Mouse (Mus musculus) liver, embryonic 15.5 days (tissue): ENCODE measurements around the gene Znrd1. TPM values are rescaled to one million over a fixed set of nuclear protein-coding genes. Genes with fewer than 3 reads are reported as not detected.
"Not testable (repeated sequence)": the region's sequence is repeated elsewhere in the genome, so short reads cannot be mapped to it uniquely, and the experiment has no call there.

ENCODE experiments used
- ATAC-seq: fragments of 200-750 bp; cut with Nextera tagmentation; 2 replicates; pipeline ENCODE4 v1.8.0; 2017; ENCODE audit warnings: moderate number of reproducible peaks, mild to moderate bottlenecking, moderate library complexity; ENCODE audit not compliant: insufficient read depth
- H3K27ac ChIP-seq: fragments of 300-500 bp; sonication (generic); replicated peaks from 2 replicates; pipeline ENCODE4 v1.5.1; 2015; ENCODE audit warnings: mild to moderate bottlenecking, inconsistent platforms
- H3K27me3 ChIP-seq: fragments of 300-500 bp; sonication (generic); 2 replicates; pipeline ENCODE4 v1.6.1; 2015; ENCODE audit warnings: mild to moderate bottlenecking, inconsistent platforms
- H3K36me3 ChIP-seq: fragments of 300-500 bp; sonication (generic); replicated peaks from 2 replicates; pipeline ENCODE4 v1.6.1; 2015; ENCODE audit warnings: moderate library complexity, mild to moderate bottlenecking, inconsistent platforms
- H3K4me1 ChIP-seq: fragments of 300-500 bp; sonication (generic); replicated peaks from 2 replicates; pipeline ENCODE4 v1.6.1; 2015; ENCODE audit warnings: inconsistent platforms
- H3K4me2 ChIP-seq: fragments of 300-500 bp; sonication (generic); 2 replicates; pipeline ENCODE4 v1.6.1; 2015; ENCODE audit warnings: moderate library complexity, mild to moderate bottlenecking, inconsistent platforms
- H3K4me3 ChIP-seq: fragments of 300-500 bp; sonication (generic); replicated peaks from 2 replicates; pipeline ENCODE4 v1.5.1; 2015; ENCODE audit warnings: mild to moderate bottlenecking, inconsistent platforms
- H3K9ac ChIP-seq: fragments of 300-500 bp; sonication (generic); 2 replicates; pipeline ENCODE4 v1.6.1; 2015; ENCODE audit warnings: moderate library complexity, mild to moderate bottlenecking, inconsistent platforms
- H3K9me3 ChIP-seq: fragments of 300-500 bp; sonication (generic); replicated peaks from 2 replicates; pipeline ENCODE4 v1.6.1; 2016; ENCODE audit warnings: inconsistent platforms
- WGBS: fragments of 180-500 bp; shearing (Covaris S2); methylation state at CpG from one replicate; pipeline ENCODE4 v1.1.7; 2015; ENCODE audit warnings: mixed read lengths; ENCODE audit not compliant: insufficient replicate concordance; 5-methylcytosine and 5-hydroxymethylcytosine counted together
- polyA plus RNA-seq: library from polyadenylated mRNA; unstranded; fragments of >200 nt; fragmentation: Nextera tagmentation; extraction: Ambion mirVana; gene quantifications from 2 replicates; pipeline ENCODE4 v1.2.1, GENCODE M21; 2015

The Znrd1 gene
- polyA plus RNA-seq, 1 experiment from 2014 or later = 21.5 TPM

- WGBS = 67% methylated on average over 6 of the region's 6 CpGs
- not testable (repeated sequence) for H3K9ac ChIP-seq
Observed at GRCm38 (mm10) chr17:36990630-36991029, 32.3 kb upstream of the Znrd1 start.

GRCm38 (mm10) chr17:36989437-36989836 is 31.1 kb upstream of the Znrd1 start, which contains the start of gene H2-M5:
H2-M5 (minus strand) TSS chr17:36989537.
- no peaks in the 10 kb centered on the region for H3K9me3 ChIP-seq
- no peak for ATAC-seq
- no peak within 1 kb of the TSS for H3K4me3 ChIP-seq
- H3K27me3 ChIP-seq = peaks cover 39% of the 10 kb centered on the region
- no peaks in the 10 kb centered on the region for H3K4me1 ChIP-seq
- H3K4me2 ChIP-seq = no peak within 1 kb of the TSS; the same call in 1 of the 2 replicates
- no peaks in the 10 kb centered on the region for H3K36me3 ChIP-seq
- no peak within 1 kb of the TSS for H3K27ac ChIP-seq
- no peak within 1 kb of the TSS for H3K9ac ChIP-seq
- 39% methylated on average over 5 of the region's 5 CpGs for WGBS

More at GRCm38 (mm10) chr17:36990630-36991029, 32.3 kb upstream of the Znrd1 start:
- not testable (repeated sequence) for H3K4me3 ChIP-seq, H3K9me3 ChIP-seq, ATAC-seq, H3K36me3 ChIP-seq, H3K4me1 ChIP-seq, H3K27ac ChIP-seq, H3K4me2 ChIP-seq
- peaks cover 34% of the 10 kb centered on the region for H3K27me3 ChIP-seq

- H3K9ac ChIP-seq = no peak overlapping the region
- no peak overlapping the region for H3K27ac ChIP-seq
- peaks cover 39% of the 10 kb centered on the region for H3K27me3 ChIP-seq
- 9% methylated on average over 24 of the region's 24 CpGs for WGBS
- H3K36me3 ChIP-seq = no peaks in the 10 kb centered on the region
- no peak for ATAC-seq
- H3K9me3 ChIP-seq = no peaks in the 10 kb centered on the region
- H3K4me1 ChIP-seq = no peaks in the 10 kb centered on the region
- H3K4me2 ChIP-seq = no peak overlapping the region; the same call in 1 of the 2 replicates
- no peak overlapping the region for H3K4me3 ChIP-seq
Observed at GRCm38 (mm10) chr17:36988475-36988874, 30.1 kb upstream of the Znrd1 start.

- no peak overlapping the region for H3K27ac ChIP-seq
- WGBS = 41% methylated on average over 5 of the region's 5 CpGs
- no peak for ATAC-seq
Observed at GRCm38 (mm10) chr17:36982253-36983155, 24.1 kb upstream of the Znrd1 start.

GRCm38 (mm10) chr17:36981845-36982244 is 23.5 kb upstream of the Znrd1 start:
- WGBS = 13% methylated on average over 4 of the region's 4 CpGs
- Histone ChIP-seq H3K4me2 (peak overlapping the region; percentile 37; the same call in 1 of the 2 replicates), H3K36me3 (no peaks in the 10 kb centered on the region), H3K9me3 (no peaks in the 10 kb centered on the region), H3K27ac (no peak overlapping the region), H3K27me3 (peaks cover 29% of the 10 kb centered on the region), H3K4me3 (no peak overlapping the region), H3K4me1 (no peaks in the 10 kb centered on the region), H3K9ac (no peak overlapping the region)
- ATAC-seq = no peak

More at GRCm38 (mm10) chr17:36982253-36983155, 24.1 kb upstream of the Znrd1 start:
- Histone ChIP-seq H3K9me3 (no peaks in the 10 kb centered on the region), H3K36me3 (no peaks in the 10 kb centered on the region), H3K27me3 (peaks cover 36% of the 10 kb centered on the region), H3K4me2 (no peak overlapping the region), H3K4me3 (no peak overlapping the region), H3K9ac (no peak overlapping the region), H3K4me1 (no peaks in the 10 kb centered on the region)

GRCm38 (mm10) chr17:36981221-36981813 is 23.0 kb upstream of the Znrd1 start, which contains the start of gene 2410137M14Rik:
2410137M14Rik (minus strand) TSS chr17:36981237.
- H3K4me2 ChIP-seq = peak within 1 kb of the TSS; percentile 37

GRCm38 (mm10) chr17:36973271-36973787 is 15.0 kb upstream of the Znrd1 start:
- Histone ChIP-seq H3K4me2 (no peak overlapping the region), H3K36me3 (no peaks in the 10 kb centered on the region), H3K4me1 (no peaks in the 10 kb centered on the region), H3K9ac (no peak overlapping the region), H3K9me3 (no peaks in the 10 kb centered on the region), H3K27me3 (peaks cover 4% of the 10 kb centered on the region; the same call in 1 of the 2 replicates), H3K4me3 (no peak overlapping the region), H3K27ac (no peak overlapping the region)
- 47% methylated on average over 8 of the region's 8 CpGs for WGBS
- ATAC-seq = no peak

More at GRCm38 (mm10) chr17:36981221-36981813, 23.0 kb upstream of the Znrd1 start, which contains the start of gene 2410137M14Rik:
- Histone ChIP-seq H3K4me1 (no peaks in the 10 kb centered on the region), H3K36me3 (no peaks in the 10 kb centered on the region), H3K9me3 (no peaks in the 10 kb centered on the region), H3K4me3 (no peak within 1 kb of the TSS), H3K27me3 (peaks cover 24% of the 10 kb centered on the region), H3K9ac (no peak within 1 kb of the TSS), H3K27ac (no peak within 1 kb of the TSS)
- ATAC-seq = no peak
- 10% methylated on average over 18 of the region's 18 CpGs for WGBS

GRCm38 (mm10) chr17:36972791-36973190 is 14.4 kb upstream of the Znrd1 start:
- WGBS = 25% methylated on average over 3 of the region's 3 CpGs
- Histone ChIP-seq H3K4me1 (no peaks in the 10 kb centered on the region), H3K36me3 (no peaks in the 10 kb centered on the region), H3K9me3 (no peaks in the 10 kb centered on the region), H3K27me3 (0 out of 2 replicates have a peak, but pooled peaks cover 3% of the 10 kb centered on the region), H3K4me3 (no peak overlapping the region), H3K27ac (no peak overlapping the region), H3K9ac (no peak overlapping the region), H3K4me2 (no peak overlapping the region)
- no peak for ATAC-seq

GRCm38 (mm10) chr17:36971172-36971850 is 13.0 kb upstream of the Znrd1 start:
- no peak for ATAC-seq
- Histone ChIP-seq H3K9me3 (no peaks in the 10 kb centered on the region), H3K27ac (no peak overlapping the region), H3K4me3 (no peak overlapping the region), H3K4me2 (no peak overlapping the region), H3K4me1 (no peaks in the 10 kb centered on the region), H3K9ac (no peak overlapping the region), H3K36me3 (no peaks in the 10 kb centered on the region), H3K27me3 (0 out of 2 replicates have a peak, but pooled peaks cover 3% of the 10 kb centered on the region)
- WGBS = 56% methylated on average over 6 of the region's 6 CpGs

- Histone ChIP-seq H3K36me3 (no peaks in the 10 kb centered on the region), H3K9me3 (no peaks in the 10 kb centered on the region), H3K4me1 (no peaks in the 10 kb centered on the region), H3K27ac (no peak overlapping the region), H3K27me3 (0 out of 2 replicates have a peak, but pooled peaks cover 3% of the 10 kb centered on the region), H3K4me2 (no peak overlapping the region), H3K4me3 (no peak overlapping the region), H3K9ac (no peak overlapping the region)
- 65% methylated on average over 14 of the region's 14 CpGs for WGBS
- ATAC-seq = peak; percentile 31
Observed at GRCm38 (mm10) chr17:36970316-36970890, 12.0 kb upstream of the Znrd1 start.
